Mouse (Mus musculus): ENCODE measurements at regions not wholly inside any gene's neighbourhood (a gene's known extent, or its start where the extent isn't known, plus 50 kb on each side); places are given as distances from the start of the nearest gene placed in this dataset.

- H3K4me2 ChIP-seq (ENCODE audit: low read depth) = no peak overlapping the region
- no peak overlapping the region for H3K4me3 ChIP-seq
- no peaks in the 10 kb centered on the region for H3K36me3 ChIP-seq (ENCODE audit: control insufficient read depth, insufficient read depth)
- H3ac ChIP-seq (ENCODE audit: control insufficient read depth, insufficient read length) = no peak overlapping the region
- no peak for TF ChIP-seq SRF (IDR thresholded peaks at IDR 0.05; ENCODE audit: control insufficient read depth, insufficient read length, low read depth)
- TF ChIP-seq USF1 (IDR thresholded peaks at IDR 0.05; ENCODE audit: low read depth) = no peak
- no peak for TF ChIP-seq MYOG (IDR thresholded peaks at IDR 0.05; ENCODE audit: control insufficient read depth in 1 of 3, insufficient read depth in 1 of 3, insufficient read length in 2 of 3, low read depth in 2 of 3)
- TF ChIP-seq MAX (IDR thresholded peaks at IDR 0.05; ENCODE audit: low read depth) = no peak
- TF ChIP-seq REST (IDR thresholded peaks at IDR 0.05; ENCODE audit: insufficient read depth, insufficient read length) = no peak
- TF ChIP-seq TCF12 (IDR thresholded peaks at IDR 0.05; ENCODE audit: insufficient read depth, poor library complexity, severe bottlenecking) = no peak
- no peak for TF ChIP-seq E2F4 (IDR thresholded peaks at IDR 0.05; ENCODE audit: insufficient read depth)
- TF ChIP-seq CEBPB (IDR thresholded peaks at IDR 0.05; ENCODE audit: insufficient read depth, poor library complexity, severe bottlenecking) = no peak
- no peak for TF ChIP-seq POLR2AphosphoS2 (IDR thresholded peaks at IDR 0.05; ENCODE audit: insufficient read length, low read depth)
- no peak for TF ChIP-seq TCF3 (IDR thresholded peaks at IDR 0.05; ENCODE audit: insufficient read length, low read depth)
- no peak for TF ChIP-seq POLR2A (IDR thresholded peaks at IDR 0.05; ENCODE audit: insufficient read length, low read depth)
- TF ChIP-seq MYOD1 (IDR thresholded peaks at IDR 0.05; ENCODE audit: control insufficient read depth in 1 of 3, insufficient read length in 2 of 3, low read depth in 2 of 3) = no peak
- H3K79me2 ChIP-seq (ENCODE audit: control insufficient read depth, insufficient read depth) = no peaks in the 10 kb centered on the region
- no peaks in the 10 kb centered on the region for H3K27me3 ChIP-seq (ENCODE audit: control insufficient read depth, insufficient read depth, insufficient read length)
Observed at GRCm38 (mm10) chr14:120102010-120102748, 59.9 kb upstream of the Oxgr1 start.

- no peak overlapping the region for H3K4me3 ChIP-seq
- no peaks in the 10 kb centered on the region for H3K79me2 ChIP-seq (ENCODE audit: control insufficient read depth, insufficient read depth)
- TF ChIP-seq POLR2AphosphoS2 (IDR thresholded peaks at IDR 0.05; ENCODE audit: insufficient read length, low read depth) (no peak), E2F4 (IDR thresholded peaks at IDR 0.05; ENCODE audit: insufficient read depth) (no peak), SRF (IDR thresholded peaks at IDR 0.05; ENCODE audit: control insufficient read depth, insufficient read length, low read depth) (no peak), REST (IDR thresholded peaks at IDR 0.05; ENCODE audit: insufficient read depth, insufficient read length) (no peak), CEBPB (IDR thresholded peaks at IDR 0.05; ENCODE audit: insufficient read depth, poor library complexity, severe bottlenecking) (no peak), MYOG (IDR thresholded peaks at IDR 0.05; ENCODE audit: control insufficient read depth in 1 of 3, insufficient read depth in 1 of 3, insufficient read length in 2 of 3, low read depth in 2 of 3) (no peak), MYOD1 (IDR thresholded peaks at IDR 0.05; ENCODE audit: control insufficient read depth in 1 of 3, insufficient read length in 2 of 3, low read depth in 2 of 3) (no peak), TCF3 (IDR thresholded peaks at IDR 0.05; ENCODE audit: insufficient read length, low read depth) (no peak), MAX (IDR thresholded peaks at IDR 0.05; ENCODE audit: low read depth) (no peak), POLR2A (IDR thresholded peaks at IDR 0.05; ENCODE audit: insufficient read length, low read depth) (no peak), TCF12 (IDR thresholded peaks at IDR 0.05; ENCODE audit: insufficient read depth, poor library complexity, severe bottlenecking) (no peak), USF1 (IDR thresholded peaks at IDR 0.05; ENCODE audit: low read depth) (no peak)
- H3K27me3 ChIP-seq (ENCODE audit: control insufficient read depth, insufficient read depth, insufficient read length) = no peaks in the 10 kb centered on the region
- no peak overlapping the region for H3ac ChIP-seq (ENCODE audit: control insufficient read depth, insufficient read length)
- no peak overlapping the region for H3K4me2 ChIP-seq (ENCODE audit: low read depth)
- H3K36me3 ChIP-seq (ENCODE audit: control insufficient read depth, insufficient read depth) = no peaks in the 10 kb centered on the region
Observed at GRCm38 (mm10) chr14:120102749-120103142, 60.5 kb upstream of the Oxgr1 start.

- no peaks in the 10 kb centered on the region for H3K79me2 ChIP-seq (ENCODE audit: control insufficient read depth, insufficient read depth)
- H3K4me3 ChIP-seq = no peak overlapping the region
- no peak overlapping the region for H3K4me2 ChIP-seq (ENCODE audit: low read depth)
- no peaks in the 10 kb centered on the region for H3K36me3 ChIP-seq (ENCODE audit: control insufficient read depth, insufficient read depth)
- TF ChIP-seq SRF (IDR thresholded peaks at IDR 0.05; ENCODE audit: control insufficient read depth, insufficient read length, low read depth) (no peak), MYOD1 (IDR thresholded peaks at IDR 0.05; ENCODE audit: control insufficient read depth in 1 of 3, insufficient read length in 2 of 3, low read depth in 2 of 3) (no peak), MYOG (IDR thresholded peaks at IDR 0.05; ENCODE audit: control insufficient read depth in 1 of 3, insufficient read depth in 1 of 3, insufficient read length in 2 of 3, low read depth in 2 of 3) (no peak), POLR2AphosphoS2 (IDR thresholded peaks at IDR 0.05; ENCODE audit: insufficient read length, low read depth) (no peak), POLR2A (IDR thresholded peaks at IDR 0.05; ENCODE audit: insufficient read length, low read depth) (no peak), CEBPB (IDR thresholded peaks at IDR 0.05; ENCODE audit: insufficient read depth, poor library complexity, severe bottlenecking) (no peak), MAX (IDR thresholded peaks at IDR 0.05; ENCODE audit: low read depth) (no peak), E2F4 (IDR thresholded peaks at IDR 0.05; ENCODE audit: insufficient read depth) (no peak)
- H3ac ChIP-seq (ENCODE audit: control insufficient read depth, insufficient read length) = no peak overlapping the region
- no peaks in the 10 kb centered on the region for H3K27me3 ChIP-seq (ENCODE audit: control insufficient read depth, insufficient read depth, insufficient read length)
Observed at GRCm38 (mm10) chr14:120109846-120110245, 67.6 kb upstream of the Oxgr1 start.

- no peaks in the 10 kb centered on the region for H3K79me2 ChIP-seq (ENCODE audit: control insufficient read depth, insufficient read depth)
- no peaks in the 10 kb centered on the region for H3K27me3 ChIP-seq (ENCODE audit: control insufficient read depth, insufficient read depth, insufficient read length)
- no peak overlapping the region for H3ac ChIP-seq (ENCODE audit: control insufficient read depth, insufficient read length)
- no peak for TF ChIP-seq POLR2A (IDR thresholded peaks at IDR 0.05; ENCODE audit: insufficient read length, low read depth)
- TF ChIP-seq E2F4 (IDR thresholded peaks at IDR 0.05; ENCODE audit: insufficient read depth) = no peak
- TF ChIP-seq REST (IDR thresholded peaks at IDR 0.05; ENCODE audit: insufficient read depth, insufficient read length) = no peak
- TF ChIP-seq TCF12 (IDR thresholded peaks at IDR 0.05; ENCODE audit: insufficient read depth, poor library complexity, severe bottlenecking) = no peak
- TF ChIP-seq TCF3 (IDR thresholded peaks at IDR 0.05; ENCODE audit: insufficient read length, low read depth) = no peak
- no peak for TF ChIP-seq MAX (IDR thresholded peaks at IDR 0.05; ENCODE audit: low read depth)
- TF ChIP-seq SRF (IDR thresholded peaks at IDR 0.05; ENCODE audit: control insufficient read depth, insufficient read length, low read depth) = no peak
- no peak for TF ChIP-seq MYOD1 (IDR thresholded peaks at IDR 0.05; ENCODE audit: control insufficient read depth in 1 of 3, insufficient read length in 2 of 3, low read depth in 2 of 3)
- no peak for TF ChIP-seq USF1 (IDR thresholded peaks at IDR 0.05; ENCODE audit: low read depth)
- no peak for TF ChIP-seq MYOG (IDR thresholded peaks at IDR 0.05; ENCODE audit: control insufficient read depth in 1 of 3, insufficient read depth in 1 of 3, insufficient read length in 2 of 3, low read depth in 2 of 3)
- no peak for TF ChIP-seq POLR2AphosphoS2 (IDR thresholded peaks at IDR 0.05; ENCODE audit: insufficient read length, low read depth)
- no peaks in the 10 kb centered on the region for H3K36me3 ChIP-seq (ENCODE audit: control insufficient read depth, insufficient read depth)
- no peak overlapping the region for H3K4me3 ChIP-seq
- H3K4me2 ChIP-seq (ENCODE audit: low read depth) = no peak overlapping the region
Observed at GRCm38 (mm10) chr14:120113316-120113715, 71.1 kb upstream of the Oxgr1 start.
